Mouse (Mus musculus) kidney, postnatal 14 days (tissue): ENCODE data around the gene Bbs9.
A peak's percentile ranks its signal among the peaks of the same experiment; 100 is the strongest.

Experiments
- DNase-seq: peaks from one replicate; pipeline ENCODE4 v3.0.0; 2022; ENCODE audit warnings: mixed read lengths

Bbs9 gene

DNA sequence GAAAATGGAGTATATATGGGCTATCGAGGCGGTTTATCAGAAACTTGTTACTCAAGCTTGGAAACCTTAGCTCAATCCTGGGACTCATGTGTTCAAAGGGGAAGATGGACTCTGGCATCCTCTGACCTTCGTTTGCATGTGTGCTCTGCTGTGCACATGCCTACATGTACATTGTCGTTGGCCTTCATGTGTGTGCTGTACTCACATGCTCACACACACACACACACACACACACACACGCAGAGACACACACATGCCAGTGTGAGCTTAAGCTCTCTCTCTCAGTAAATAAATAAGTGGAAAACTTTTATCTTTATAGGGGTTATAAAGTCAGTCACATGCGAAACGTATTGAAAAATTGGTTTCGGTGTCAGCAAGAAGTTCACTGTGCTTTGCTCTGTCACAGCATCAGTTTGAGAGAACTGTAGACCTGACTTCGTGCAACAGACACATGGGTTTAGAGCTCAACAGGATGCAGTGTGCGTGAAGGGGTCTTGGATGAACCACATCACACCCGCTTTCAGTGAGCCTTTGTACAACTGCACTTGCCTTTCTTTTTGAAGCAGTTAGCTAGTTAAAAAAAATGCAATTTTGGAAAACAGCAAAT lies 62.4 kb downstream of the Bbs9 start:
- DNase-seq = no peak

DNA sequence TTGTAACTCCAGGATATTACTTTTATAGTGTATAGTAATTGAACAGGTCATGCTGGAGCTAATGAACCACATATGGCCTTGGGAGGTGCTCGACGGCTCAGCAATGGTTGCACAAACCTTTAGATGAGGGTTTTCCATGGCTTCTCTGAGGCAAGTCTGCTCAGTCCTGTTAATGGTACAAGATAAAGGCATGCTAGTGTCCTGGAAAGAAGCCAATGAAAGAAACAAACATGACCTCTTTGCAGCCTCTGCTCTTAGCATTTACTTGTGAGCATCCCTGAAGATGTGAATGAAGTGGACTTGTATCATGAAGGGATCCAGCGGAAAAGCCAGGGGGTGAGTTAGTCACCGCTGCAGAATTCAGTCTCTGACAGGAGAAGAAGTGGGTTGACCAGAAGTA lies 64.0 kb downstream of the Bbs9 start:
- no peak for DNase-seq

GRCm38 (mm10) chr9:22541130-22541529 lies 65.6 kb downstream of the Bbs9 start:
- DNase-seq = no peak

- no peak for DNase-seq
These were observed 68.0 kb downstream of the Bbs9 start for GRCm38 (mm10) chr9:22543467-22543866.

GRCm38 (mm10) chr9:22544349-22545341 lies 69.1 kb downstream of the Bbs9 start:
- no peak for DNase-seq

DNA sequence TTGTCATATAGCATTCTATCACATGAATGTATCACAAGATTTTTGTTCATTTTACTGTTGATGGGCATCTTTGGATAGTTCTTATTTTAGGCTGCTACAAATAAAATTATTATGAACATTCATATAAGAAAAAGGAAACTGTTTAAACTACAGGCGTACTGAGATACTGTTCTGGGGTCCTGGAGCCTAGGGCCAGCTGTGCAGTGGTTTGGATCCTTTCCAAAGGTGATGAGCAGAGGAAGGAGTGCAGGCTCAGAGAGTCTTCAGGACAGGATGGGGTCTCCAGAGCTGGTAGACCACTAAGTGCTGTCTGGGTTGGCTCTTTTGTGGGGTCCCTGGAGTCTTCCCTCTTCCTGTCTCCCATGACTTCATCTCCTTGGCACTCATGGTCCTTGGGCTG lies 75.8 kb downstream of the Bbs9 start:
- DNase-seq = no peak

DNA sequence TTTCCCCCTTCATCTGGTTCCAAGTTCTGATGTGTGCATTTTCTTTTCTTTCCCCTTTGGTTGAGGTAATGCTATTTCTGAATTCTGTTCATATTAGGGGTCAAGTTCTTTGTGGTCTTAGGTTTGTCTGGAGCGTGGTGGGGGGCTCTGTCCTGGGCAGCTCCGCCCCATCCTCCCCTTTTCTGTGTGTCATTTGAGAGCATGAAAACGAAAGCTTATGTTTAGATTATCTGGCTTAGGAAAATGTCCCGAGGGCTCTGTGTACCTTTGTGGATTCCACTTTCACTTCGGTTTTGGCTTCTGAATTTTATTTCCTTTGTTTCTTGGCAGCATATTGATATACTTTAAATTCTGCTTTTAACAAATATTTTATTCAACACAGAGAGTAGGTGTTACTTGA lies 80.6 kb downstream of the Bbs9 start:
- no peak for DNase-seq

DNA sequence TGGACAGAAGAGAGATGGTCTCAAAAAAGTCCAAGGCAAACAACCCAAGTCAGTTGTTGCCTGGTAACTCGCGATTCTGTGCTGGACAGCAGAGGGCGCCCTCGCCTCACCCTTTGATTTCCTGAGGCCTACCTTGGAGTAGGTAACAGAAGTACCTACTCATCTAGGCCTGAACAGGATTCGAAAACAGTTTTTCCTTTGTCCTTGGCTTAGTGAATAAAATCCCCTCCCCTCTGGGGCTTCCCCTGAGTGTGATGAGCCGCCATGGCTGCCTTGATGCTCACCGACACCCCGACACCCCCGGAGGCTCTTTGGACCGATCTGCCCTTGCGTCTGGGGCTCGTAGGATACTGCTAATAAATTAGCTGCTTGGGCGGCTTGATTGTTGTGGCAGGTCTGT lies 82.0 kb downstream of the Bbs9 start:
- DNase-seq = peak; percentile 75

GRCm38 (mm10) chr9:22563612-22564347 lies 88.3 kb downstream of the Bbs9 start:
- no peak for DNase-seq

GRCm38 (mm10) chr9:22567726-22568125 lies 92.2 kb downstream of the Bbs9 start:
- peak; percentile 4 for DNase-seq

DNA sequence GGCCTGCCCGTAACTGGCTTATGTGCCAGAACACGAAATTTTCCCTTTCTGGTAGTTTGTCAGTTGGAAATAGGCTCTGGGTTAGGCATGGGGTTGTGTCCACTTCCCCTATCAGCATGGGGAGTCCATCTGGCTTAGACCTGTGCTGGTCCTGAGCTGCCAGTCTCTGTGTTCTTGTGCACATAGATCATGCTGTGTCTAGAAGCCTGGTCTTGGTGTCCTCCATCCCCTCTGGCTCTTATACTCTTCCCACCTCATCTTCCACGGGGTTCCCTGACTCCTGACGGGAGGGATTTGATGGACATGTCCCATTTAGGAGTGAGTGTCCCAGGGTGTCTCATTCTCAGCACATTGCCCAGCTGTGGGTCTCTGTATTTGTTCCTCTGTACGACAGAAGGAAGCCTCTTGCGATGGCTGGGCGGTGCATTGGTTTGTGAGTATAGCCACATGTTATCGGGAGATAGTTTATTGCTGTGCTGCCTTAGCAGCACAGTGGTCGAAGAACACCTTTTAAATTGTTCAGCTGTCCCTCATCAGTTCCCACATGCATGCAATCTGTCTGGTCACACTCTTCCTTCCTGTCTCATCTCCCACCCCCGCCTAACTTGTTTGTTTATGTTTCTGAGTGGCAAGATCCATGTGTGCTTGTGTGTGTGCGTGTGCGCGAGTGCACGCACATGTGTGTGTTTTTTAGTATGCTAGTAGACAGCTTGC lies 101.1 kb downstream of the Bbs9 start:
- DNase-seq = no peak

- no peak for DNase-seq
These were observed 102.8 kb downstream of the Bbs9 start for GRCm38 (mm10) chr9:22578266-22578665.

DNA sequence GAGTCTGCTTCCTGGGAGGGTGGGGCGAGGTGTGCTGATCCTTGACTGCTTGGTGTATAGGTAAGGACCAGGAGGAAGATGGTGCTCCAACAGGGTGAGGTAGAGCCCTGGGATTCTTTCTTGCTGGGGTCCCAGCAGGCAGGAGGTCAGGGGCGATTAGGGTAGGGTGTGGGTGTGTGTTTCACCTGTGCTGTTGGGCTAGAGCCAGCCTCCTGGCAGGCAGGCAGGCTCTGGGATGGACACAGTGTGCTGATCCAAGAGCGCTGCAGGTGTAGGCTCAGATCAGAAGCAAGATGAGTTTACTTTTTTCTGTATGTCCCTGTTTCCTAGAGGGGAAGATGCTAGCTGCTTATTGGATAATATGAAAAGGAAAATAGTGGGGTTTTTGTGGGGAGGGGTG lies 108.7 kb downstream of the Bbs9 start:
- DNase-seq = no peak

DNA sequence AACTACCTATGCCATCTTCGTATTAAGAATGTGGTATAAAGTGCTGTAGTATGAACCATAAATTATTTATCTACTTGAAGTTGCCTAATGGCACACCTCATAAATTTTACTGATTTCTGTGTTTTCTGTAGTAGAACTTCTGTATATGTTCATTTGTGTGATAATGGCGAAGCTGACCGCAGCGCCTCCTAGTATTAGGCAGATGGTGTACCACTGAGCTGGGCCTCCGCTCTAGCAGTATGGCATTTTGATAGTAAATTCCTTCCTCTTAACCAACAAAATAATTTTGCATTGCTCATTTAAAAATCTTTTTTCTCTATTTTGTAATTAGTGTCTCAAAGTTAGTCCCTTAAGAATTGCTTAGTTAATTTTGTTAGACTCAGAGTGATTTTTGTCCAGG lies 117.5 kb downstream of the Bbs9 start:
- DNase-seq = no peak

- DNase-seq = no peak
These were observed 121.1 kb downstream of the Bbs9 start for GRCm38 (mm10) chr9:22596650-22597049.

DNA sequence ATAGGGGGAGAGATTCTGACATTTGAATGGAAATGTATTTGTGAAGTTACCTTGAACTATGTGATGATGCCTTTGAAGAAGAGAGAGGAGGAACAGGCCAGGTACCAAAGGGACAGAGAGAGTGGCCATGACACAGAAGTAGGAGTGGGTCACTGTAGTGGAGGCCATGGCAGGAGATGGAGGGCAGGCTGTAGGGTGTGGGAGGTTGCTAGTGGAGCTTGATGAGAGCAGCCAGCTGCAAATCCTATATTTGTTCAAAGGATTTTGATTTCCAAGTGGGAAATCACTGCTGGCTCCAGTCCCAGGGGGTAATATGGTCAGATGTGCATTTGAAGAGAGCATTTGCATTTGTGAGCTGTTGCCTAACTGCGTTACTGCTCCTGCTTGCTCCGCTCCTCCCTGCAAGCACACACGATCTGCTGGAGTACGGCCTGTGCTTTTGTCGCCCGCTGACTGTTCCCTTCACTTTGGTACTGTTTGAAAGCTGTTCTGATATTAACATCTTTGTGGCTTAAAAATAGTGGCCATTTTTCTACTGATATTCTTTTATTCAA lies 137.8 kb downstream of the Bbs9 start:
- DNase-seq = no peak

DNA sequence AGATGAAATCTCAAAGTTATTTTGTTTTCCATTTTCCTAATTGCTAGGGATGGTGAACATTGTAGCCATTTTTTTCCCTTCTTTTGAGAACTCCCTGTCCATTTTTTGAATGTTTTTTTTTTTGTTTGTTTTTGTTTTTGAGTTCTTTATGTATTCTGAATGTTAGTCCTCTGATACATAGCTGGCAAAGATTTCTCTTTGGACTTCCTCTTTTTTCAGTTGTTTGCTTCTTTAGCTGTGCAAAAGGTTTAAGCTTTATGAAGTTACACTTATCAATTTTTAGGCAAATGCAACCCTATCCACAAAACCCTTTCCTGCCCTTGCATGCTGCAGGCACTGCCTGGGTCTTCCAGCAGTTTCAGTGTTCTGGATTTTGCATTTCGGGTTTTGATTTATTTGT lies 143.7 kb downstream of the Bbs9 start:
- no peak for DNase-seq

GRCm38 (mm10) chr9:22624966-22625365 lies 149.5 kb downstream of the Bbs9 start:
- DNase-seq = peak; percentile 54

- DNase-seq = no peak
These were observed 150.5 kb downstream of the Bbs9 start for GRCm38 (mm10) chr9:22626014-22626413.

- no peak for DNase-seq
These were observed 152.4 kb downstream of the Bbs9 start for GRCm38 (mm10) chr9:22627912-22628311.

GRCm38 (mm10) chr9:22632800-22633485 lies 157.4 kb downstream of the Bbs9 start:
- DNase-seq = no peak

- DNase-seq = no peak
These were observed 163.0 kb downstream of the Bbs9 start for GRCm38 (mm10) chr9:22638502-22638901.
